Mouse (Mus musculus): Measurements from ENCODE around the gene Cdkn2d. TPM values are rescaled to one million over a fixed set of nuclear protein-coding genes. Genes with fewer than 3 reads are reported as not detected.

Cdkn2d gene
- polyA plus RNA-seq (2014; fragmentation: Illumina TruSeq; extraction: RNeasy Lipid Tissue Mini Kit (QIAGEN cat#74804); ENCODE audit: low read depth, low replicate concordance), result 23.7 TPM

GRCm38 (mm10) chr9:21291022-21291787, at the start of gene Cdkn2d:
Gene Cdkn2d, minus strand, starts transcription at chr9:21291407.

DNA sequence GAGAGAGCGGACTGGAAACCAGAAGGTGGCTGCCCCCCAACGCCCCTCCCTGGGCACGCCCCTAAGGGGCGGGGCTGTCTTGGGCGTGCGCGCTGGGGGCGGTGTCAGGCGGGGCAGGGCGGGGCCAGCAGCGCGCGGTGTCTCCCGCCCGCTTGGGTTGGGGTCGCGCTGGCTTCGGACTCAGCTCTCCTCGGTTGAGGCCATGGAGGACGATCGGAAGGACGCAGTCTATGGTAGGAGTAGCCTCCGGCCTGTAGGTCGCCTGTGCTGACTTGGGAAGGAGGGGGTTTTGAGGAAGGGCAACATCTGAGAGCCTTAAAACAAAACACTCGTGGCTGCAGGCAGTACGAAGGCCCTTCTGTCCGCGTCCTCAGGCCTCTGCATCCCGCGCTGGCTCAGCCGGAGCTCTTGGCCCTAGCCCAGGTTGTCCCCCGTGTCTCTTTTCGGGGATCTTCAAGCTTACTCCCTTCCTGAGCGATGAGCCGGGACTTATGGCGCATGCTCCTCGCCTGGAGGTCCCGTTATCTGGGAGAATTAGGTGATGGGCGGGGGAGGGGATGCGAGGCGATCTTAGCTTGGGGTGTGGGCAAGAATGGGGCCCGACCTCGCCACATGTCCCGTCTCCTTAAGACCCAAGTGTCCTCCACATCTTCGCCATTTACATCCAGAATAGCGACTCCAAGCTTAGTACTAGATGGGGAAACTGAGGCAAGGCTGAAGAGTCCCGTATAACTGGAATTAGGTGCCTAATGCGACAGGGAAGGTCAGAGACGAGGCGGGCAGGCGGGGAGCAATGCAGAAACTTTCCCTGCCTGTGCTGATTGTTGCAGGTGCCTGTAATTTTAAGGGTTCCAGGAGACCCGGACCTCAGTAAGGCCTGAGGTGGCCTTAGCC, 29.7 kb upstream of the Cdkn2d start, which contains the start of gene Slc44a2:
Gene Slc44a2 (plus strand): TSS at position 80 of the 894 bp plus-strand sequence.

DNA sequence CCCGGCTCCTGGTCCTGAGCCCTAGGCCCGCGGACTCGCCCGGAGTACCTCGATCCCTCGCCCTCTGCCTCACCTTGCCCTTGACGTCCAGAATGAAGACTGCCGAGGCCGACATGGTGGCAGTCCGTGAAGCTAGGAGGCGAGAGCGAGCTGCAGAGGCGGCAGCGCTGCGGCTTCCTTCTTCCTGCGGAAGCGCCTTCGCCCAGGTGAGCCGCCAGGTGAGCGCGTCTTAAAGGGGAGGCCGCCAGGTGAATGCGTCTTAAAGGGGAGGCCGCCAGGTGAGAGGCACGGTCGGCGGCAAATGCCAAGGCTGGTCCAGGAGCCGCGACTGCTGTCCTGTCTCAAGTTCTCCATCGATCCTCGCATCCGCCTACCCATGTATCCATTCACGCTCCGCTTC, 20.9 kb upstream of the Cdkn2d start, which contains the start of gene Ap1m2:
Gene Ap1m2 (minus strand): TSS at position 204 of the 400 bp plus-strand sequence.

DNA sequence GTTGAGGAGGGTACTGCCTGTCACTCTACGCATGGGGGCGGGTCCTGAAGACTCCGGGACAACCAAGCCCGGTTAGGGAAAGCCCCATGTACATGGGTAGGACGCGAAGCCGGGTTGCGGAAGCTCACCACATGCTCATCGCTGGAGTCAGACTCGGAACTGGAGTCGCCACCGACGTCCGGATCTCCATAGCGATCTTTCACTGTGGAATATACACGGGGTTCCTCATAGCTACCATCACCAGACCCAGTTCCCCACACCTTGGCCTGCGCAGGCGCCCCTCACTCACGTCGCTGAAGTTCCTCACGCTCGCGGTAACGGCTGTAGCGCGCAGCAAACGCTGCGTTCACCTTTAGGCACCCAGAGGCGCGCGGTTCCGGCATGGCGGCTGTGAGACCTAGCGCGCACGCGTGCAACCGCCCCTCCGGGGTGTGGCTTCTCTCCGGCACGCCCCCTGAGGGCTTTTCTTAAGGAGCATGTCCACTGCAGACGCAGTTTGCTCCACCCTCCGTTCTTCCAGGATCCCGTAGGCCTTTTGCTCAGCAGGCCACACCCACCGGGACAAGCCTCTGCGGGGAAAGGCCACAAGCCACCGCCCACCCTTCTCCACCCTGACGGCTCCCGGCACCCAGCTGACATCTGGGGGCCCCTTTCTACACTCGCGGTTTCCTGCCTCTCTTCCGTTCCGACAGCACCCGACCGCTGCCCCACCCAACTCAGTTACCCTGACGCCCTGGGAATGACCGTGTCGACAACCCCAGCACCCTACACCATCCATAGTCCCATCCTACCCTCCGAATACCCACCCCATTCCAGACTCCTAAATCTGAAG, 3.4 kb downstream of the Cdkn2d start, which contains the start of gene Kri1:
Gene Kri1 (minus strand): TSS at position 399 of the 832 bp plus-strand sequence.

DNA sequence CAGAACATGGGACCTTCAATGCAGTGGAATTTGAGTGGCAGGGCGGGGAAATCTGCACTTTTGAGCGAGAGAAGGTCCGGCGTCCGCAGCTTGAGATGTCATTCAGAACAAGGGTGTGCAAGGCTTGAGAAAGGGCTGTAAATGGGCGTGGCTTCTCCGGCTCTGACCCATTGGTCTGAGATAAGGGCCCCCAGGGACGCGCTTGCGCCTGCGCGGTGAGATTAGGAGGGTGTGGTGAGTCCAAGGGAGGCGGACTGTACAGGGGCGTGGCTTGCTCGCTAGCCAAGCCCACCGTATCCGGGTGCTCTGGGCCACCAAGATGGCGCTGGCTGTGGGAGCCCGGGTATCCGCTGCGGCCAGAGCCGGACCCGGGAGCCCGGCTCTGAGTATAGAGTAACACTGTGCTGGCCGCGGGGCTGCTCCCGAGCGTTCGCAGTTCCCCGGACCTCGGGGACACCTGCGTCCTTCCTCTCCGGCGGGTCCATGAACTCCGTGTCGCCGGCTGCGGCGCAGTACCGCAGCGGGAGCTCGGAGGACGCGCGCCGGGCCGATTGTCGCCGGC, 26.1 kb downstream of the Cdkn2d start, which contains the start of gene Atg4d:
Gene Atg4d (plus strand): TSS at position 294 of the 562 bp plus-strand sequence.

GRCm38 (mm10) chr9:21248326-21248725, 42.9 kb downstream of the Cdkn2d start, which contains the start of gene S1pr5:
Gene S1pr5, minus strand, starts transcription at chr9:21248443.

GRCm38 (mm10) chr9:21238733-21239464, 52.3 kb downstream of the Cdkn2d start, which contains the start of gene Keap1:
Gene Keap1, minus strand, starts transcription at chr9:21239361.

Other genes with a start within 250 kb of the Cdkn2d start
- not detected for gene Zglp1, start 224.3 kb downstream of the Cdkn2d start, polyA plus RNA-seq (2014; fragmentation: Illumina TruSeq; extraction: RNeasy Lipid Tissue Mini Kit (QIAGEN cat#74804); ENCODE audit: low read depth, low replicate concordance)
- gene Gm49373, start 218.3 kb downstream of the Cdkn2d start, polyA plus RNA-seq (2014; fragmentation: Illumina TruSeq; extraction: RNeasy Lipid Tissue Mini Kit (QIAGEN cat#74804); ENCODE audit: low read depth, low replicate concordance), result not detected
- not detected for gene Fdx1l, start 217.8 kb downstream of the Cdkn2d start, polyA plus RNA-seq (2014; fragmentation: Illumina TruSeq; extraction: RNeasy Lipid Tissue Mini Kit (QIAGEN cat#74804); ENCODE audit: low read depth, low replicate concordance)
- 8.2 TPM for gene Gm38431, start 199.4 kb downstream of the Cdkn2d start, polyA plus RNA-seq (2014; fragmentation: Illumina TruSeq; extraction: RNeasy Lipid Tissue Mini Kit (QIAGEN cat#74804); ENCODE audit: low read depth, low replicate concordance)
- gene Raver1, start 199.4 kb downstream of the Cdkn2d start, polyA plus RNA-seq (2014; fragmentation: Illumina TruSeq; extraction: RNeasy Lipid Tissue Mini Kit (QIAGEN cat#74804); ENCODE audit: low read depth, low replicate concordance), result 2.4 TPM
- gene Tyk2, start 160.2 kb downstream of the Cdkn2d start, polyA plus RNA-seq (2014; fragmentation: Illumina TruSeq; extraction: RNeasy Lipid Tissue Mini Kit (QIAGEN cat#74804); ENCODE audit: low read depth, low replicate concordance), result 2.0 TPM
- 7.8 TPM for gene Cdc37, start 141.4 kb downstream of the Cdkn2d start, polyA plus RNA-seq (2014; fragmentation: Illumina TruSeq; extraction: RNeasy Lipid Tissue Mini Kit (QIAGEN cat#74804); ENCODE audit: low read depth, low replicate concordance)
- gene Pde4a, start 125.7 kb downstream of the Cdkn2d start, polyA plus RNA-seq (2014; fragmentation: Illumina TruSeq; extraction: RNeasy Lipid Tissue Mini Kit (QIAGEN cat#74804); ENCODE audit: low read depth, low replicate concordance), result 6.8 TPM
- gene Keap1, start 52.0 kb downstream of the Cdkn2d start, polyA plus RNA-seq (2014; fragmentation: Illumina TruSeq; extraction: RNeasy Lipid Tissue Mini Kit (QIAGEN cat#74804); ENCODE audit: low read depth, low replicate concordance), result 6.5 TPM
- gene S1pr5, start 43.0 kb downstream of the Cdkn2d start, polyA plus RNA-seq (2014; fragmentation: Illumina TruSeq; extraction: RNeasy Lipid Tissue Mini Kit (QIAGEN cat#74804); ENCODE audit: low read depth, low replicate concordance), result not detected
- gene Atg4d, start 26.1 kb downstream of the Cdkn2d start, polyA plus RNA-seq (2014; fragmentation: Illumina TruSeq; extraction: RNeasy Lipid Tissue Mini Kit (QIAGEN cat#74804); ENCODE audit: low read depth, low replicate concordance), result 0.36 TPM
- 6.8 TPM for gene Kri1, start 3.4 kb downstream of the Cdkn2d start, polyA plus RNA-seq (2014; fragmentation: Illumina TruSeq; extraction: RNeasy Lipid Tissue Mini Kit (QIAGEN cat#74804); ENCODE audit: low read depth, low replicate concordance)
- 0.41 TPM for gene Ap1m2, start 20.9 kb upstream of the Cdkn2d start, polyA plus RNA-seq (2014; fragmentation: Illumina TruSeq; extraction: RNeasy Lipid Tissue Mini Kit (QIAGEN cat#74804); ENCODE audit: low read depth, low replicate concordance)
- gene Slc44a2, start 29.3 kb upstream of the Cdkn2d start, polyA plus RNA-seq (2014; fragmentation: Illumina TruSeq; extraction: RNeasy Lipid Tissue Mini Kit (QIAGEN cat#74804); ENCODE audit: low read depth, low replicate concordance), result 18.0 TPM
- gene Ilf3, start 76.5 kb upstream of the Cdkn2d start, polyA plus RNA-seq (2014; fragmentation: Illumina TruSeq; extraction: RNeasy Lipid Tissue Mini Kit (QIAGEN cat#74804); ENCODE audit: low read depth, low replicate concordance), result 61.2 TPM
- not detected for gene Qtrt1, start 120.4 kb upstream of the Cdkn2d start, polyA plus RNA-seq (2014; fragmentation: Illumina TruSeq; extraction: RNeasy Lipid Tissue Mini Kit (QIAGEN cat#74804); ENCODE audit: low read depth, low replicate concordance)
- gene Dnm2, start 133.5 kb upstream of the Cdkn2d start, polyA plus RNA-seq (2014; fragmentation: Illumina TruSeq; extraction: RNeasy Lipid Tissue Mini Kit (QIAGEN cat#74804); ENCODE audit: low read depth, low replicate concordance), result 42.4 TPM
- 1.9 TPM for gene Tmed1, start 218.8 kb upstream of the Cdkn2d start, polyA plus RNA-seq (2014; fragmentation: Illumina TruSeq; extraction: RNeasy Lipid Tissue Mini Kit (QIAGEN cat#74804); ENCODE audit: low read depth, low replicate concordance)
- gene AB124611, start 234.8 kb upstream of the Cdkn2d start, polyA plus RNA-seq (2014; fragmentation: Illumina TruSeq; extraction: RNeasy Lipid Tissue Mini Kit (QIAGEN cat#74804); ENCODE audit: low read depth, low replicate concordance), result 0.36 TPM